Mouse (Mus musculus) cerebellum, adult 2 months (tissue): ENCODE results near the gene Madd. TPM values are rescaled to one million over a fixed set of nuclear protein-coding genes. Genes with fewer than 3 reads are reported as not detected.

Source experiments
- DNase-seq, 2 experiments: peaks; one replicate each; pipeline ENCODE4 v3.0.0; 2021
- H3K27ac ChIP-seq: fragments of 200-500 bp; 2 replicates; pipeline ENCODE4 v1.5.1; 2012; ENCODE audit warnings: low read length, control low read depth, inconsistent platforms; ENCODE audit not compliant: insufficient read depth
- H3K27me3 ChIP-seq: fragments of 200-500 bp; 2 replicates; pipeline ENCODE4 v1.6.1; 2012; ENCODE audit warnings: inconsistent platforms, mild to moderate bottlenecking, low read length, moderate library complexity; ENCODE audit not compliant: control insufficient read depth, insufficient read depth
- H3K4me1 ChIP-seq: fragments of 200-500 bp; 2 replicates; pipeline ENCODE4 v1.6.1; 2011; ENCODE audit warnings: low read length; ENCODE audit not compliant: control insufficient read depth, insufficient read depth
- H3K4me3 ChIP-seq: fragments of 200-500 bp; replicated peaks from 2 replicates; pipeline ENCODE3; 2011; ENCODE audit warnings: mild to moderate bottlenecking, low read depth, low read length, control low read depth; ENCODE audit not compliant: insufficient read depth
- CTCF ChIP-seq: fragments of 200-500 bp; IDR thresholded peaks from 2 replicates; pipeline ENCODE4 v1.5.1; 2011; ENCODE audit warnings: low read depth, mild to moderate bottlenecking, control low read depth, low read length, moderate library complexity, borderline replicate concordance; ENCODE audit not compliant: insufficient read depth
- POLR2A ChIP-seq: fragments of 200-500 bp; IDR thresholded peaks from 2 replicates; pipeline ENCODE4 v1.6.1; 2011; ENCODE audit warnings: low read length, control low read depth, borderline replicate concordance; ENCODE audit not compliant: insufficient read depth
- WGBS: fragments of 180-500 bp; shearing (Covaris S2); methylation state at CpG from one replicate; pipeline ENCODE4 v1.1.7; 2018; 5-methylcytosine and 5-hydroxymethylcytosine counted together
- polyA plus RNA-seq: library from polyadenylated mRNA; depleted of rRNA; stranded (reverse); fragments of >200 nt; gene quantifications from 2 replicates; pipeline ENCODE4 v1.2.3, GENCODE M21; 2012

Madd gene
- polyA plus RNA-seq, 1 experiment = 175 TPM

DNA sequence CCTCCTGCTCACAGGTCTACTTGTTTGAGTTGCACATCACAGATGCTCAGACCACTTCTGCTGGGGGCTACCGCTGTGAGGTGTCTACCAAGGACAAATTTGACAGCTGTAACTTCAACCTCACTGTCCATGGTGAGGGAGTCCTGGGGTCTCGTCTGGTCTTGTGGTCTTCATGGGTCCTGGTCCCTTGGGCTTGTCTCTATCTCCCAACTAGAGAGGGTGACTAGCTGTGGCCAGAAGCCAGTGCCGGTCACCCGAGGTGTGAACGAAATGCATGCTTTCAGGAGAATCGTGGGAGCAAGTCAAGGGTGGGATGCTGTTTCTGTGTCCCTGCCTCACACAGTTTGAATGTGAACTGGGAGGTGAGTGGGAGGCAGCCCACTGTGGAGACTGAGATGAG, 62.6 kb downstream of the Madd start:
- no peak for TF ChIP-seq CTCF
- TF ChIP-seq POLR2A = no peak
- WGBS = 27% methylated on average over 6 of the region's 6 CpGs
- H3K27ac ChIP-seq = peak overlapping the region; percentile 82
- H3K4me1 ChIP-seq = peaks cover 76% of the 10 kb centered on the region
- DNase-seq = no peak
- no peaks in the 10 kb centered on the region for H3K27me3 ChIP-seq
- peak overlapping the region; percentile 51 for H3K4me3 ChIP-seq

DNA sequence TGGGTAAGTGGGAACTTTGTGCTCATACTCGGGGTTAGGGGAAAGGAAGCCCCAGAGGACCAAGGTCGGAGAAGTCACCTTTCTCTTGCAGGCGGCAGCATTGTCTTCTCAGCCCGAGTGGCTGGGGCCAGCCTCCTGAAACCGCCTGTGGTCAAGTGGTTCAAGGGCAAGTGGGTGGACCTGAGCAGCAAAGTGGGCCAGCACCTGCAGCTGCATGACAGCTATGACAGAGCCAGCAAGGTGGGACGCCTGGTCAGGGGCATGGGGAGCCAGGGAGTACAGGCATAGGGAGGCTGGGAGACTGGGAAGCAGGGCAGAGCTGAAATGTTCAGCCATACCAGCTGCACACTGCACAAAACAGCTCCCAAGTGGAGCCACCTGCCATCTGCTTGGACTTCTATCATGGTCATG, 63.4 kb downstream of the Madd start:
- peak; percentile 66 to 71 for DNase-seq
- H3K4me1 ChIP-seq = peaks cover 75% of the 10 kb centered on the region
- H3K27ac ChIP-seq = peak overlapping the region; percentile 94
- H3K4me3 ChIP-seq = peak overlapping the region; percentile 58
- TF ChIP-seq CTCF (no peak), POLR2A (no peak)
- no peaks in the 10 kb centered on the region for H3K27me3 ChIP-seq
- WGBS = 13% methylated on average over 6 of the region's 6 CpGs

- Histone ChIP-seq H3K27ac (peak overlapping the region; percentile 94), H3K27me3 (no peaks in the 10 kb centered on the region), H3K4me1 (peaks cover 68% of the 10 kb centered on the region), H3K4me3 (peak overlapping the region; percentile 58)
- TF ChIP-seq POLR2A (no peak), CTCF (0 out of 2 replicates have a peak, but pooled peaks have one; percentile 3)
- DNase-seq = peak; percentile 95 to 98
- WGBS = 9% methylated on average over 6 of the region's 6 CpGs
Observed at GRCm38 (mm10) chr2:91119551-91119950, 64.1 kb downstream of the Madd start.

DNA sequence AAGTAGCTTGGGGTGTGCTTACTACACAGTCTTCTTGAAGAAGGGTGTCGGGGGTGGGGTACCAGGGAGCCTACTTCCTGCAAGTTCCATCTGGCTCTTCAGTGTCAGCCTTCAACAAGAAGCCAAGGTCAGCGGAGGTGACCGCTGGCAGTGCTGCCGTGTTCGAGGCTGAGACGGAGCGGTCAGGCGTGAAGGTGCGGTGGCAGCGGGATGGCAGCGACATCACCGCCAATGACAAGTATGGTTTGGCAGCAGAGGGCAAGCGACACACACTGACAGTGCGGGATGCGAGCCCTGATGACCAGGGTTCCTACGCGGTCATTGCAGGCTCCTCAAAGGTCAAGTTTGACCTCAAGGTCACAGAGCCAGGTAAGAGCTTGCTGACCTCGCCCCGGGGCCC, 64.6 kb downstream of the Madd start:
- WGBS = 9% methylated on average over 19 of the region's 19 CpGs
- Histone ChIP-seq H3K27ac (peak overlapping the region; percentile 94), H3K4me1 (peaks cover 63% of the 10 kb centered on the region), H3K27me3 (no peaks in the 10 kb centered on the region), H3K4me3 (peak overlapping the region; percentile 6)
- DNase-seq = peak; percentile 89 to 92
- no peak; the same call in 1 of the 2 replicates for TF ChIP-seq POLR2A
- TF ChIP-seq CTCF = no peak

DNA sequence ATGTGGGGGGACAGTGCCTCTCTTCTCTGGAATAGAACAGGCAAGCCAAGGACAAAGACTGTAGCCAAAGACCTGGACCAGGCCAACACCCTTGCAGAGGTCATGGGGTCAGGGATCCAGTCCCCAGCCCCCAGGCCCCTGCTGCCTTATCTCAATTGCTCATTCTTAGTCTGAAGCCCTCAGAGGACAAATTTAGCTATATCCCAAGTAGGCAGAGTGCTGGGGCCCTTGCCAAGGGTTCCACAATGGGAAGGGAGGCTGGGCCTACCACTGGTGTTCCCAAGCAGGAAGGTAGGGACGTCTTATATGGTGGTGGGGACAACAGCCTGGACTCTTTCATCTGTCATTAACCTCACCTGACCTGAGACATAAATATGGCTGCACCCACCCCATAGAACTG, 65.0 kb downstream of the Madd start:
- Histone ChIP-seq H3K27ac (peak overlapping the region; percentile 94), H3K4me3 (no peak overlapping the region), H3K4me1 (peaks cover 60% of the 10 kb centered on the region), H3K27me3 (no peaks in the 10 kb centered on the region)
- WGBS = 18% methylated on average over 1 of the region's 1 CpGs
- DNase-seq = no peak
- TF ChIP-seq POLR2A (no peak), CTCF (no peak)

GRCm38 (mm10) chr2:91117585-91118275, 65.9 kb downstream of the Madd start, which contains the start of gene Mybpc3:
Gene Mybpc3, plus strand, starts transcription at chr2:91118144.
- 57% methylated on average over 11 of the region's 11 CpGs for WGBS
- DNase-seq = no peak
- no peak for TF ChIP-seq POLR2A
- no peak for TF ChIP-seq CTCF
- Histone ChIP-seq H3K4me1 (peaks cover 53% of the 10 kb centered on the region), H3K27ac (peak within 1 kb of the TSS; percentile 94), H3K4me3 (no peak within 1 kb of the TSS), H3K27me3 (no peaks in the 10 kb centered on the region)

DNA sequence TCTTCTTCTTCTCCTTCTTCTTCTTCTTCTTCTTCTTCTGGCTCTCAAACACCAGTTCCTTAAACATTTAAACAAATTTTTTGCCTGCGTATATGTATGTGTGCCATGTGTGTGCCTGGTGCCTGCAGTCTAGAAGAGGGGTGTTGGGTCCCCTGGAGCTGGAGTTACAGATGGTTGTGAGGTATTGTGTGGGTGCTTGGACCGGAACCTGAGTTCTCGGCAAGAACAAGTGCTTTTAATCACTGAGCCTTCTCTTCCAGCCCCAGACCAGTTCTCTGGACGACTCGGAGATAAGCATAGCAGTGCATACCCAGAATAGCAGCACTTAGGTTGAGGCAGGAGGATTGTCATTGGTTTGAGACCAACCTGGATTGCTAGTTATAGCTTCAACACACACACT, 66.8 kb downstream of the Madd start:
- Histone ChIP-seq H3K4me3 (no peak overlapping the region), H3K4me1 (peaks cover 45% of the 10 kb centered on the region), H3K27me3 (no peaks in the 10 kb centered on the region), H3K27ac (no peak overlapping the region)
- DNase-seq = no peak
- TF ChIP-seq CTCF = no peak
- TF ChIP-seq POLR2A = no peak
- WGBS = 83% methylated on average over 5 of the region's 5 CpGs

DNA sequence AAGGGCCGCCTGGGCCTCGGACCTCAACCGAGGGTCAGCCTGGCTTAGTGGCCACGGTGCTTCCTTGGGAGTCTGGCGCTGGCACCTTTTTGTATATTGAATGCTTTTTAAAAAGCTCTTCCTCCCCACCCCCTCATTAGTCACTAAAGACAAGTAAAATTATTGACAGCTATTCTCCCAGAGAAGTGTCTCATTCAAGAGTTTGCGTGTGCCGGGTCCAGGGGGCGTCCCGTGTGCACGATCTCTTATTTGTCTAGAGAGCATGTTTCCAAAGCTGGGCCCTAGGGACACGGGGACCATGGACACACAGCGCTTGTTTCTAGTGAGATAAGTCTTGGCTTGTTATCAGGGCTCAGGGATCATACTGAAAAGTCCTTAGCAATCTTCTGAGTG, 68.1 kb downstream of the Madd start:
- Histone ChIP-seq H3K4me3 (no peak overlapping the region), H3K27ac (no peak overlapping the region), H3K4me1 (peaks cover 36% of the 10 kb centered on the region), H3K27me3 (no peaks in the 10 kb centered on the region)
- TF ChIP-seq CTCF = no peak
- no peak for TF ChIP-seq POLR2A
- WGBS = 42% methylated on average over 12 of the region's 12 CpGs
- DNase-seq = no peak
